Mouse (Mus musculus) small intestine, adult 2 months (tissue): ENCODE results near the gene Micu1.

Source experiments
- CTCF ChIP-seq: fragments of 200-500 bp; IDR thresholded peaks from 2 replicates; pipeline ENCODE4 v1.5.1; 2012; ENCODE audit warnings: low read depth, mild to moderate bottlenecking, control low read depth, inconsistent platforms, low read length, moderate library complexity, mixed read lengths; ENCODE audit not compliant: insufficient replicate concordance, insufficient read length; ENCODE audit errors: extremely low read depth
- POLR2A ChIP-seq: fragments of 200-500 bp; IDR thresholded peaks from 2 replicates; pipeline ENCODE4 v1.6.1; 2012; ENCODE audit warnings: low read depth, mild to moderate bottlenecking, control low read depth, inconsistent platforms, low read length, moderate library complexity

DNA sequence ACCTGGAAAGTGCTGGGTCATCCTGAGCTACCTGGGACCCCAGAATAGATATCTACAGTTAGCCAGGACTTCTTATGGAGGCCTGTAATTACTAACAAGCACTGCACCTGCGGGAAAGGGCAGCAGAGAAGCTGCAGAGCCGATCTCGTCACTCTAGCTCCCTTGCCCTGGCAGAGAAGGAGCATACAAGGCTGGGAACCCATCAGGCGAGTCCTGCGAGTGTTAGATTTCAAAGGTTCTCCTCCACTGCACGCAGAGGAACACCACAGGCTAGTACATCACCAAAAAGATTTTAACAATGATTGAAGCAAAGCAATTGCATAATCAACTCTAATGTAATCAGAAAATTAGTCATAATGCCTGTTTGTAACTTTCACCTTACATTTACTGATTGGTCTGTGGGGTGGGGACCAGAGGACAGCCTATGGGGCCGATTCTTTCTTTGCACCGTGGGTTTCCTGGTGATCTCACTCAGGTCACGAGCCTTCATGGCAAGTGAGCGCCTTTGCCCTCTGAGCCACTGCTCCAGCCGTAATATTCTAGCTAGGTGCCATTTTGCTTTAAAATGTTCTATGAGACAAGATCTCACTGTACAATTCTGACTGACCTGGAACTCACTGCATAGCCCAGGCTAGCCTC is 88.1 kb downstream of the Micu1 start:
- no peak for TF ChIP-seq CTCF
- no peak for TF ChIP-seq POLR2A
